Mouse (Mus musculus): ENCODE data around the gene Ntn3.
A peak's percentile ranks its signal among the peaks of the same experiment; 100 is the strongest.

Ntn3 gene

GRCm38 (mm10) chr17:24210591-24210990, 1.3 kb upstream of the Ntn3 start:
- peak; percentile 25 for DNase-seq

- no peak for DNase-seq
Measured at GRCm38 (mm10) chr17:24209916-24210240, 547 bp upstream of the Ntn3 start.

DNA sequence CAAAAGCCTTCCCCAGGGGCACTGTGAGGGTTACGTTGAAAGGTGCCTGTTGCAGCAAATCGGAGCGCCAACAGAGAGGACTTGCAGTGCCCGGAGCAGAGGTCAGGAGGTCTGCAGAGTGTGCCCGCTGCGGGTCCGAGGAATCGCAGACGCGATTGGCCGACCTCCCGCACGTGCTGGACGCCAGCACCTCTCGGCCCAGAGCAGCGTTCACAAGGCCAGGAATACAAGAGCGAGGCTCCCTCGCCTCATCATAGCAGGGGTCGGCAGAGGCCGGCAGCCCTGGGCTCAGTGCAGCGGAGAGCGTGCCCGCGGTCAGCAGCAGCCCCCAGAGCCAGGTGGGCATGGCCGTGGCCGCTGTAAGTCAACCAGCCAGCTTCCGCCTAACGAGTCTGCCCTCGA, 689 bp downstream of the Ntn3 start:
- no peak for DNase-seq

DNA sequence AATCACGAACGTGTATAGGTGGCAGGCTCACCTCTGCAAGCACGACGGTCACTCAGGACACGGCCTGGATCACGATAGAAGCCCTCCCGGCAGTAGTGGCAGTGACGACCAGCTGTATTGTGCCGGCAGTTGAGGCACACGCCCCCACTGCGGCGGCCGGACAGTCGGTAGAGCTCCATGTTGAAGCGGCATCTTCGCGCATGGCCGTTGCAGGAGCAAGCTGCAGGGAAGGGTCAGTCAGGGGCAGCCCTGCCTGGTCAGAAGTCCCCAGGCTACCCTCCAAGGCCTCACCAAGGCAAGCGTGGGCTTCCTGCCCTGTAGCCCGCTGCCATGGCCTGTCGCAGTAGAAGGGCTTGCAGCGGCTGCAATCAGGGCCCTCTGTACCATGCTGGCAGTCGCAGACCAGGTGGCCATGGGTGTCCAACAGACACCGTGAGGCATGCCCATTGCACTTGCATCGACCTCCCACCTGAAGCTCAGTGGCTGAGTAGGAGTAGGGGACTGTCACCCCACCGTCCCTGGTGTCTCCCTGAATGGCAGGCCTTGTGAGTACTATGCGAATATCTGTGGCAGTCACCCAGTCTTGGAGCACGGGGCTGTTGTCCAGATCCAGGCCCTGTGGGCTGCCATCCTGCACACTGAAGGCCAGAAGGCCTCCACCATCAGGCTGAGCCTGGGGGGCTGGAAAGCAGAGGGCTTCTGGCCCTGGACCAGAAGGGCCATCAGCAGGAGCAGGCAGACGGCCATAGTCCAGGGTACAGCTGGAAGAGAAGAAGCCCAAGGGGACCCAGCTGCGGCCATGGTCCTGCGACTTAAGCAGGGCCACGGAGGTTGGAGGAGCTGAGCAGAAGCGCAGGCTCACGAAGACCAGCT, 1.3 kb downstream of the Ntn3 start:
- no peak for DNase-seq

DNA sequence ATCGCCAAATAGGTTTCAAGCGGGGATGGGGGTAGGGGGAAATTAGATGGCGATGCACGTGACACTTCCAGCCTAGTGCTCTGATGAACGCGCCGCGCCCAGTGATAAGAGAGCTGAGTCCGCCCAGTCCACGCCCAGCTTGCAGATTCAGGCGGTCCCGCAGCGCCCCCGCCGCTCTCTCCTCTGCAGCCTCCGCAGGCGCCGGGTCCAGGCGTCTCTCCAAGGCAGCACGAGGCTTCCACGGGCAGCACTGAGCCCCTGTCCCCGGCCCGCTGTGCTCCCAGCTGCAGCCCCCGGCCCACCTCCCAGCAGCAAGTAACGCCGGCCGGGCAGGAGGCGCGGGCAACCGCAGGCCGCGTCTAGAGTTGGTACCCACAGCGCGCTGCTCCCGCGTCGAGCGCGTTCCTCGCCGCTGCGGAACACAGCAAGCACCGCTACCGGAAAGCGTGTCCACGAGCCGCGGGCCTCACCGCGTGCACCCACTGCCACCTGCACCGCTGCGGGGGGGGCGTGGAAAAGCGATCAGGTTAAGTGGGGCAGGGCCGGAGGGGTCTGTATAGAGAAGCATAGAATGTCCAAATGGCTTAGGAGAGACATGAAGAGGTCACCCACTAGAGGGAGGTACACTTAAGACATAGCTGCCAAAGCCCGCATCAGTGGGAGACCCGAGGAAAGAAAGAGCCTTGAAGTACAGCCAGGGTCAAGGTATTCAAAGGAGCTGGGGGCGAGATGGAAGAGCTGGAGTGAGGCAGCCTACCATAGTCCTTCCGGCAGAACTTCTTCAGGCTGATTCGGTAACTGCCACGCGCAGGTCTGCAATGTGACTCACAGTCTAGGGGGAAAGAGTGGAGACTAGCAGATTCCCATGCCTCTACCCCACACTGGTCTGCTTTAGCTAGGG, 2.6 kb downstream of the Ntn3 start:
- peak; percentile 63 for DNase-seq

GRCm38 (mm10) chr17:24205908-24206361, 3.4 kb downstream of the Ntn3 start:
- DNase-seq, result no peak

DNA sequence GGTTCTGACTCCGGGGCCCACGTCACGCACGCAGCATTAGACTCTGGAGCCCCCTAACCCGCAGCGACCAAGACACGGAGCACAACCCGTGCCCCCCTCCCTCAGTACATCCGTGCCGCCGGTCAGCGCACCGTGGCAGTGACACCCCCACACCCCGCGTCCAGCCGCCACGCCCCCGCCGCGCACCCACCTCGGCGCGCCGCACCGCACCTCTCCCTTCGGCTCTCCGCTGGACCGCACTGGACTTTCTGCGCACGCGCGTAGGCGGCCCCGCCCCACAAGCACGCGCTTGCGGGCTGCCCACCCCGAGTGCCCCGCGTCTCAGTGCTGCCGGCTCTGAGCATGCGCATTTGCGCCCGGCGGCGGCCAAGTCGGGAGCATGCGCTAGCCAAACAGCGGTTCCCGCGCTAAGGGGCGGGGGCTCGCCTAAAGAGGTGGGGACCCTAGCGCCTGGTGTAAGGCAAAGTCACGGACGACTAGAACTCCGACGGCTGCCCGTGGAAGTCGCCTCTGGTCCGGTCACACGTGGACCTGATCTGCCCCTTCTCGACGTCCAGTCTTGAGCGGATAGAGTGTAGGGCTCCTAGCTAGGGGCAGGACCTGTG, 3.9 kb downstream of the Ntn3 start, which contains the start of gene Tbc1d24:
Gene Tbc1d24 (minus strand): TSS at position 279 of the 605 bp plus-strand sequence.
- peak; percentile 95 for DNase-seq

GRCm38 (mm10) chr17:24204846-24205245, 4.5 kb downstream of the Ntn3 start:
- DNase-seq, result no peak

DNA sequence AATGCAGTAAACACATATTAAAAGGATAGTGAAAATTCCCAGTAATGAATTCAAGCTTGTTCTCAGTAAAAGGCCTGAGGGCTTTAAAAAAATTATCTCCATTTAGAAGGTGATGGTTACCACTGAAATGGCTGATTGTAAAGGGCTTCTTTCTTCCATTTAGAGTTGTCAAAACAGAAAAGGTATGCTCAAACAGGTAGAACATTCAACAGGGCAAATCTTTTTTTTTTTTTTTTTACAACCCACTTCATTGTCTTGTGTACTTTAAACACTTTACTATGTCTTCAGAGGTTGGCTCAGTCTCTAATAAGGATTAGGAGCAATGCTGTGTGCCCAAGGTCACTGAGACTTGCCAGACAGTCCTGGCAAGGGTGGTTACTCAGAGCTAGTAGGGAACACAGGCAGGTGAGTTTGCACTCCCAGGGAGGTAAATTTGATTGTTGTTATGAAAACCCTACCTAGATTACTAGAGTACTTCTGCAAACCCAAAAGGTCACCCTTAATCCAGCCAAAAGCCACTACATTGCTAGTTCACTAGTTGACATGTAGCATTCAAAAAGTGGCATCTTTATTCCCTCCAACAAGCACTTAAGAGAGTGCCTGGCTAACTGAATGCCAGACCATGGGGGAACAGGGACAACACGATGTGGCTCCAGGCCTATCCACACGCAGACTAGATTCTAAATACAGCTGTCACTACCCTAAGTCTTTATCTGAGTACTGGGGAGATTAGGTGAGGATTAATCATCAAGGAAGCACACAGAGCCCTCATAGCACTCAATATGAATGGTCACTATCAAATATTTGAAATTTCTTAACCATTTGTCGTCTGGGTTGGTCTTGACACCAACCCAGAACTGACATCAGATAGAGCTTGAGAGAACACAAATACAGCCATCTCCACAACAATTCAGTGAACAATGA, 5.5 kb downstream of the Ntn3 start:
- DNase-seq, result no peak

DNA sequence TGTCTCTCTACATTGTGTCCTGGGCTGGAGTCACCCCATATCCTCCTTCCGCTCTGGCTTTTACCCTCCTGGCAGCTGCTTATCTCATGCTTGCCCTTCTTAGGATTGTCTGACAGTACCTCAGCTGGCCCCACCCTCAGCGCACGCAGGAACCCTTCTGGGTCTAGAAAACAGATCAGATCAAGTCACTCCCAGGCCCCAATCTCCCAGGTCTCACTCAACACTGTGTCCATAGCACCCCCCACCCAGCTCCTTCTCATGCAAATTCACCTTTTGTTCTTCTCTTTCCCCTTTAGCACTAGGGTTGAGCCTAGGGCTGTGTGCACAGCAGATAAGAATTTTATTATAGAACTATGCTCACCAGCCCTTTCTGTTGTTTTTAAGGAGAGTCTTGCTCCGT, 6.3 kb downstream of the Ntn3 start:
- DNase-seq, result no peak

DNA sequence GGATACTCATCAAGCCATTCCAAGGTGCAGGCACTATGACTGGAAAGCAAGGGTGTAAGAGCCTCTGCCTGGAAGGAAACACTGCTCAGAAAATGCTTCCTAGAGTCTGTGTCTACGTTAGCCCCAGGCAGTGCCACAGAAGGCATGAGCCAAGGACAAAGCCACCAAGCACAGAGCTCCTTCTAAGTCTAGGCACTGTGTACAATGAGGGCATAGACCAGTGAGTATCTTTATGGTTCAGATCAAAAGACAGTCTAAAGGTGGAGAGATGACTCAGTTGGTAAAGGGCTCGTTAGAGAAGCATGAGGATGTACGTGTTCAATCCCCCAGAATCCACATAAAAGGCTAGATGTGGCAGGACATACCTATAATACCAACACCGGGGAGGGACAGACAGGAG, 8.2 kb downstream of the Ntn3 start:
- no peak for DNase-seq

GRCm38 (mm10) chr17:24199741-24200140, 9.6 kb downstream of the Ntn3 start:
- no peak for DNase-seq

DNA sequence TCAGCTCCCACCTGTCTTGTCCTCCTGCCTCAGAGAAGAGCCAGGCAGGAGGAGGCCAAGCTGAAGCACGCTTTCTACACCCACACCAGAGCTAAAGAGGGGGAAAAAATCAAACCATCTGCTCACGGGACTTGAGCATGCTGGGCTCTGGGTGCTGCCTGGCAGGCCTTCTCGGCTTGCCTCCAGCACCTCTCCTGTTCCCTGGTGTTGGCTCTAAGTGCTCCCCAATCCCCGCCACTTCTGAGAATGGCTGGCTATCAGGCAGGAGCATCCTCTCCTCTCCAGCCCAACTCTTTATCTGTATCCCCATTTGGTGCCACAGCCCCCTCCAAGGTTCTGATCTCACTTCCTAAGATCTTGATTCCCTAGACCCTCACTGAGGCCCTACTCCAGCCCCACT, 10.1 kb downstream of the Ntn3 start:
- peak; percentile 55 for DNase-seq

GRCm38 (mm10) chr17:24197032-24197824, 12.1 kb downstream of the Ntn3 start:
- DNase-seq, result no peak

DNA sequence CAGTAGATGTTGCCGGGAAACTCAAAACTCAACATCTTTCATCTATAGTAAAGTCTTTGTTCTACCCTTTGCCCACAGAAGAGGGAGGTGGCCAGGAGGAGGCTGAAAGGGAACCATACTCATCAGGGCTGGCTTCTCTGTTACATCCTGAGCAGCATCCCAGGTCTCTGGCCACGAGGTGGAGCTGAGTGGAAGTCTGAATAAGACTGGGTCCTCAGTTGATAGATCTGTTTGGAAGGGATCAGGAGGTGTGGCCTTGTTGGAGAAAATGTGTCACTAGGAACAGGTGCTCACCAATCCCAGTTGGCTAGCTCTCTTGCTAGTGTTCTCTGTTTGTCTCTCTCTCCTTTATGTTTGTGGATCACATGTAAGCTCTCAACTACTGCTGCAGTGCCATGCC, 14.0 kb downstream of the Ntn3 start:
- no peak for DNase-seq

DNA sequence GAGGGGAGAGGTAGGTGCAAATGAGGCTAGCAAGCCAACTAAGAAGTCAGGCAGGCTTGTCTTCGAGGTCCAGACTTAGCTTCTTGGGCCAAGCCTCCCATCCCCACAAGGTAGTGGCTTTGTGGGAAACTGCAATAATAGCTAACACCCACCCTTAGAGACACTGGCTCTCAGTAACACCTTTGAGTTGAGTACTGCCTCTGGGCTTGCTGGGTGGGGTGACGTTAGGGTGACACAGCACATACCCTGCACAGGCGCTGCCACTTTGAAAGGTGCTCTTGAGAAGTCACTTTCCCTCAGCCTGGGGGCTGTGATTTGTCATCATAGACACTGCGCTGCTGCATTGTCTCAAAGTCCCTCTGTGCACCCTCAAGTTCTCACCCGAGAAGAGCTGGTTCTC, 15.6 kb downstream of the Ntn3 start:
- DNase-seq, result no peak

- DNase-seq, result no peak
Measured at GRCm38 (mm10) chr17:24193268-24193667, 16.1 kb downstream of the Ntn3 start.

GRCm38 (mm10) chr17:24192848-24193247, 16.5 kb downstream of the Ntn3 start:
- no peak for DNase-seq

DNA sequence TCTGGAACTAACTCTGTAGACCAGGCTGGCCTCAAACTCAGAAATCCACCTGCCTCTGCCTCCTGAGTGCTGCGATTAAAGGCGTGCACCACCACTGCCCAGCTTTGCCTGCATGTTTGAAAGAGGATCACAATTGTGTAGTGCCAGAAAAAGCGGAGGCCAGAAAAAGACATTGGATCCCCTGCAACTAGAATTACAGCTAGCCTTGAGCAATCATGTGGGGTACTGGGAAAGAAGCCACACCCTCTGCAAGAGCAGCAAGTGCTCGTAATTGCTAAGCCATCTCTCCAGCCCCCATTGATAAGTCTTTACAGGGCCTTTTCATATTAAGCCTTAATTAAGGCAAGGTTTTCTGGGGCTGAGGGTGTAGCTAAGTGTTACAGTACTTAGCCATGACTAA, 17.9 kb downstream of the Ntn3 start:
- DNase-seq, result no peak

- no peak for DNase-seq
Measured at GRCm38 (mm10) chr17:24190934-24191333, 18.4 kb downstream of the Ntn3 start.

GRCm38 (mm10) chr17:24174259-24174658, 35.1 kb downstream of the Ntn3 start:
- DNase-seq, result no peak

Data from cerebellum, adult 8-10 months (tissue).